Mouse (Mus musculus): Measurements from ENCODE around the gene Orc3.
"Not testable (repeated sequence)": the region's sequence is repeated elsewhere in the genome, so short reads cannot be mapped to it uniquely, and the experiment has no call there.

DNA sequence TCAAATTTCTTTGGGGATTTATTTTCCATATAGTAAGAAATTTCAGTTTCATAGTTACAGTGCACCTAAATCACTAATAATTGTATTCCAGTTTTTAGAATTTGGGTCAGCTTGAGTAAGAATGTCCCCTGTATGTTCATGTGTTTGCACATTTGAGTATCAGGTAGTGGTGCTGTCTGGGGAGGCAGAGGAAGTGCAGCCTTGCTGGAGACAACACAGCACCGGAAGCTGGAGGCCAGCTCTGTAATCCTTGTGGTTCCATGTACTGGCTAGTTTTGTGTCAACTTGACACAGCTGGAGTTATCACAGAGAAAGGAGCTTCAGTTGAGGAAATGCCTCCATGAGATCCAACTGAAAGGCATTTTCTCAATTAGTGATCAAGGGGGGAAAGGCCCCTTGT is 33.3 kb downstream of the Orc3 start:
- not testable (repeated sequence) for TF ChIP-seq CTCF (conservative IDR thresholded peaks at IDR 0.05; ENCODE audit: low read length); NANOG (IDR thresholded peaks at IDR 0.05; ENCODE audit: borderline replicate concordance, low read length); POU5F1 (IDR thresholded peaks at IDR 0.05; ENCODE audit: borderline replicate concordance, low read length)
